Mouse (Mus musculus): ENCODE measurements around the gene Zfp189.

DNA sequence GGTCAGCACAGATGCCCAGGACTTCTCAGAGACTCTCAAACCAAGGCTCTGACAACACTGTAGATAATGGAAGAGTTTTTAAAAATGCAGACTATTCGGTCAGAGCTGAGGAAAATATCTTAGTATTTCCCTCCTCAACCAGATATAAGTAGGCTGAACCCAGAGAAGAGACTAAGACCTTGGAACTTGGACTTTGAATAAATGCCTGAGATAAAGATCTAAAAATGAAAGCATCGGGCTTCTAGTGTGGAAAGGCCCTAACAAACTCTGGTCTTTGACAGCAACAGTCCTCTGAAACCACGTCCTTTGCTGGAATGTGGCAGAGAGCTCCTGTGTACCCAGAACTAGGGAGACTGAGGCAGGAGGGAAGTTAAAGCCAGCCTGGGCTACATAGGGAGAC lies 14.6 kb upstream of the Zfp189 start, which contains the start of gene Baat:
- no peak for TF ChIP-seq CTCF (IDR thresholded peaks at IDR 0.05; ENCODE audit: low read depth, low read length)
- no peak for TF ChIP-seq POLR2A (IDR thresholded peaks at IDR 0.05; ENCODE audit: extremely low read depth, insufficient read depth, low read length)
